Mouse (Mus musculus) heart, embryonic 12.5 days (tissue): ENCODE results near the gene Fgf3. TPM values are rescaled to one million over a fixed set of nuclear protein-coding genes. Genes with fewer than 3 reads are reported as not detected.

Source experiments
- ATAC-seq: fragments of 200-750 bp; cut with Nextera tagmentation; 2 replicates; pipeline ENCODE4 v1.8.0; 2017; ENCODE audit warnings: moderate TSS enrichment, moderate library complexity; ENCODE audit not compliant: insufficient number of reproducible peaks, low FRiP score
- H3K27ac ChIP-seq: fragments of 300-500 bp; sonication (generic); 2 replicates; pipeline ENCODE4 v1.5.1; 2016; ENCODE audit warnings: mild to moderate bottlenecking, moderate library complexity; ENCODE audit not compliant: poor library complexity, severe bottlenecking
- H3K27me3 ChIP-seq: fragments of 300-500 bp; sonication (generic); replicated peaks from 2 replicates; pipeline ENCODE4 v1.6.1; 2016; ENCODE audit warnings: mild to moderate bottlenecking, moderate library complexity
- H3K36me3 ChIP-seq: fragments of 300-500 bp; sonication (generic); 2 replicates; pipeline ENCODE4 v1.6.1; 2016; ENCODE audit warnings: mild to moderate bottlenecking, moderate library complexity
- H3K4me1 ChIP-seq: fragments of 300-500 bp; sonication (generic); replicated peaks from 2 replicates; pipeline ENCODE4 v1.6.1; 2016; ENCODE audit warnings: mild to moderate bottlenecking
- H3K4me2 ChIP-seq: fragments of 300-500 bp; sonication (generic); 2 replicates; pipeline ENCODE4 v1.6.1; 2016; ENCODE audit warnings: mild to moderate bottlenecking, moderate library complexity
- H3K4me3 ChIP-seq: fragments of 300-500 bp; sonication (generic); 2 replicates; pipeline ENCODE4 v1.5.1; 2016; ENCODE audit warnings: mild to moderate bottlenecking
- H3K9ac ChIP-seq: fragments of 300-500 bp; sonication (generic); 2 replicates; pipeline ENCODE4 v1.6.1; 2016; ENCODE audit warnings: mild to moderate bottlenecking, moderate library complexity
- H3K9me3 ChIP-seq: fragments of 300-500 bp; sonication (generic); replicated peaks from 2 replicates; pipeline ENCODE4 v1.6.1; 2016; ENCODE audit warnings: mild to moderate bottlenecking, moderate library complexity
- WGBS: fragments of 180-500 bp; shearing (Covaris S2); methylation state at CpG from one replicate; pipeline ENCODE4 v1.1.7; 2016; 5-methylcytosine and 5-hydroxymethylcytosine counted together
- polyA plus RNA-seq: library from polyadenylated mRNA; unstranded; fragments of >200 nt; fragmentation: Nextera tagmentation; extraction: Ambion mirVana; gene quantifications from 2 replicates; pipeline ENCODE4 v1.2.1, GENCODE M21; 2016

The Fgf3 gene
- 0.13 and 0.20 TPM in 2 replicates for polyA plus RNA-seq

- Histone ChIP-seq H3K36me3 (no peaks in the 10 kb centered on the region), H3K4me2 (peak within 1 kb of the TSS; percentile 82), H3K9me3 (no peaks in the 10 kb centered on the region), H3K9ac (0 out of 2 replicates have a peak within 1 kb of the TSS, but pooled peaks have one; percentile 30), H3K27ac (no peak within 1 kb of the TSS), H3K27me3 (peaks cover 98% of the 10 kb centered on the region), H3K4me1 (peaks cover 19% of the 10 kb centered on the region), H3K4me3 (peak within 1 kb of the TSS; percentile 47)
- ATAC-seq = no peak
- 2% methylated on average over 43 of the region's 43 CpGs for whole genome bisulfite sequencing
Measured at GRCm38 (mm10) chr7:144837891-144838488, at the start of gene Fgf3. TSS of gene Fgf3 (plus strand) at chr7:144838083.

- WGBS = 7% methylated on average over 4 of the region's 4 CpGs
Measured at GRCm38 (mm10) chr7:144788631-144789030, 49.3 kb upstream of the Fgf3 start.

GRCm38 (mm10) chr7:144789601-144790556, 48.0 kb upstream of the Fgf3 start:
- WGBS = 48% methylated on average over 36 of the region's 36 CpGs
- Histone ChIP-seq H3K4me3 (peak overlapping the region; percentile 18), H3K27me3 (peaks cover 64% of the 10 kb centered on the region), H3K4me2 (peak overlapping the region; percentile 53), H3K27ac (peak overlapping the region; percentile 68), H3K4me1 (peaks cover 40% of the 10 kb centered on the region), H3K9ac (no peak overlapping the region), H3K9me3 (no peaks in the 10 kb centered on the region), H3K36me3 (no peaks in the 10 kb centered on the region)
- no peak for ATAC-seq

More at GRCm38 (mm10) chr7:144788631-144789030, 49.3 kb upstream of the Fgf3 start:
- Histone ChIP-seq H3K4me3 (no peak overlapping the region), H3K4me2 (peak overlapping the region; percentile 7), H3K9ac (peak overlapping the region; percentile 1; the same call in 1 of the 2 replicates), H3K27me3 (peaks cover 65% of the 10 kb centered on the region), H3K4me1 (peaks cover 40% of the 10 kb centered on the region), H3K27ac (peak overlapping the region; percentile 68), H3K36me3 (no peaks in the 10 kb centered on the region), H3K9me3 (no peaks in the 10 kb centered on the region)
- ATAC-seq = peak; percentile 76

GRCm38 (mm10) chr7:144791426-144791825, 46.5 kb upstream of the Fgf3 start:
- no peak overlapping the region for H3K27ac ChIP-seq
- ATAC-seq = no peak
- H3K4me2 ChIP-seq = no peak overlapping the region
- H3K27me3 ChIP-seq = peaks cover 63% of the 10 kb centered on the region
- H3K9ac ChIP-seq = no peak overlapping the region
- H3K36me3 ChIP-seq = no peaks in the 10 kb centered on the region
- H3K4me1 ChIP-seq = peaks cover 43% of the 10 kb centered on the region
- 85% methylated on average over 7 of the region's 7 CpGs for WGBS
- H3K4me3 ChIP-seq = no peak overlapping the region
- no peaks in the 10 kb centered on the region for H3K9me3 ChIP-seq

GRCm38 (mm10) chr7:144793296-144793695, 44.6 kb upstream of the Fgf3 start:
- peaks cover 71% of the 10 kb centered on the region for H3K27me3 ChIP-seq

GRCm38 (mm10) chr7:144795976-144796474, 41.9 kb upstream of the Fgf3 start:
- H3K4me1 ChIP-seq = peaks cover 8% of the 10 kb centered on the region
- H3K9ac ChIP-seq = no peak overlapping the region
- no peak overlapping the region for H3K4me3 ChIP-seq
- peaks cover 84% of the 10 kb centered on the region for H3K27me3 ChIP-seq
- H3K9me3 ChIP-seq = no peaks in the 10 kb centered on the region
- no peak overlapping the region for H3K27ac ChIP-seq
- ATAC-seq = no peak
- H3K4me2 ChIP-seq = no peak overlapping the region
- WGBS = 61% methylated on average over 9 of the region's 9 CpGs
- H3K36me3 ChIP-seq = no peaks in the 10 kb centered on the region

More at GRCm38 (mm10) chr7:144793296-144793695, 44.6 kb upstream of the Fgf3 start:
- H3K4me2 ChIP-seq = no peak overlapping the region
- H3K9me3 ChIP-seq = no peaks in the 10 kb centered on the region
- peaks cover 26% of the 10 kb centered on the region for H3K4me1 ChIP-seq
- ATAC-seq = no peak
- H3K9ac ChIP-seq = no peak overlapping the region
- 80% methylated on average over 10 of the region's 10 CpGs for WGBS
- H3K36me3 ChIP-seq = no peaks in the 10 kb centered on the region
- H3K4me3 ChIP-seq = no peak overlapping the region
- H3K27ac ChIP-seq = no peak overlapping the region

- no peaks in the 10 kb centered on the region for H3K9me3 ChIP-seq
- no peak overlapping the region for H3K27ac ChIP-seq
Measured at GRCm38 (mm10) chr7:144796986-144797735, 40.7 kb upstream of the Fgf3 start.

GRCm38 (mm10) chr7:144798471-144798870, 39.4 kb upstream of the Fgf3 start:
- Histone ChIP-seq H3K9ac (no peak overlapping the region), H3K4me2 (no peak overlapping the region), H3K4me1 (peaks cover 8% of the 10 kb centered on the region), H3K4me3 (no peak overlapping the region), H3K27me3 (peaks cover 95% of the 10 kb centered on the region), H3K36me3 (no peaks in the 10 kb centered on the region), H3K27ac (no peak overlapping the region), H3K9me3 (no peaks in the 10 kb centered on the region)
- no peak for ATAC-seq
- WGBS = 49% methylated on average over 1 of the region's 1 CpGs

More at GRCm38 (mm10) chr7:144796986-144797735, 40.7 kb upstream of the Fgf3 start:
- Histone ChIP-seq H3K4me1 (peaks cover 8% of the 10 kb centered on the region), H3K4me3 (no peak overlapping the region), H3K9ac (no peak overlapping the region), H3K36me3 (no peaks in the 10 kb centered on the region), H3K27me3 (peaks cover 90% of the 10 kb centered on the region), H3K4me2 (no peak overlapping the region)
- WGBS = 64% methylated on average over 17 of the region's 17 CpGs
- no peak for ATAC-seq

- no peak overlapping the region for H3K4me3 ChIP-seq
- no peak for ATAC-seq
- WGBS = 67% methylated on average over 6 of the region's 6 CpGs
Measured at GRCm38 (mm10) chr7:144807036-144807435, 30.8 kb upstream of the Fgf3 start.

GRCm38 (mm10) chr7:144807976-144808577, 29.8 kb upstream of the Fgf3 start:
- H3K36me3 ChIP-seq = no peaks in the 10 kb centered on the region
- WGBS = 53% methylated on average over 4 of the region's 4 CpGs
- H3K4me2 ChIP-seq = no peak overlapping the region
- H3K9me3 ChIP-seq = no peaks in the 10 kb centered on the region
- no peak overlapping the region for H3K27ac ChIP-seq
- no peak for ATAC-seq
- no peak overlapping the region for H3K9ac ChIP-seq
- H3K4me3 ChIP-seq = no peak overlapping the region
- peaks cover 37% of the 10 kb centered on the region for H3K27me3 ChIP-seq
- peaks cover 13% of the 10 kb centered on the region; the same call in 1 of the 2 replicates for H3K4me1 ChIP-seq

More at GRCm38 (mm10) chr7:144807036-144807435, 30.8 kb upstream of the Fgf3 start:
- Histone ChIP-seq H3K9ac (no peak overlapping the region), H3K36me3 (no peaks in the 10 kb centered on the region), H3K27me3 (peaks cover 43% of the 10 kb centered on the region), H3K4me1 (peaks cover 13% of the 10 kb centered on the region; the same call in 1 of the 2 replicates), H3K27ac (no peak overlapping the region), H3K9me3 (no peaks in the 10 kb centered on the region), H3K4me2 (no peak overlapping the region)
